Mouse (Mus musculus) midbrain, embryonic 10.5 days (tissue): Measurements from ENCODE around the gene Uts2r. TPM values are rescaled to one million over a fixed set of nuclear protein-coding genes. Genes with fewer than 3 reads are reported as not detected.

Experiments used
- DNase-seq: peaks from one replicate; pipeline ENCODE4 v3.0.0-alpha.2; 2017; ENCODE audit warnings: low spot score
- H3K27ac ChIP-seq: fragments of 300-500 bp; sonication (generic); replicated peaks from 2 replicates; pipeline ENCODE4 v1.5.1; 2016; ENCODE audit warnings: mild to moderate bottlenecking
- H3K27me3 ChIP-seq: fragments of 300-500 bp; sonication (generic); 2 replicates; pipeline ENCODE4 v1.6.1; 2016; ENCODE audit warnings: low read depth, mild to moderate bottlenecking; ENCODE audit not compliant: poor library complexity, severe bottlenecking
- H3K36me3 ChIP-seq: fragments of 300-500 bp; sonication (generic); 2 replicates; pipeline ENCODE4 v1.6.1; 2016; ENCODE audit warnings: mild to moderate bottlenecking, moderate library complexity
- H3K4me1 ChIP-seq: fragments of 300-500 bp; sonication (generic); 2 replicates; pipeline ENCODE4 v1.6.1; 2016
- H3K4me3 ChIP-seq: fragments of 300-500 bp; sonication (generic); 2 replicates; pipeline ENCODE4 v1.5.1; 2016; ENCODE audit warnings: mild to moderate bottlenecking, moderate library complexity
- H3K9me3 ChIP-seq: fragments of 300-500 bp; sonication (generic); replicated peaks from 2 replicates; pipeline ENCODE4 v1.6.1; 2016; ENCODE audit warnings: mild to moderate bottlenecking
- WGBS: fragments of 180-500 bp; shearing (Covaris S2); methylation state at CpG from one replicate; pipeline ENCODE4 v1.1.7; 2016; 5-methylcytosine and 5-hydroxymethylcytosine counted together
- polyA plus RNA-seq: library from polyadenylated mRNA; unstranded; fragments of >200 nt; fragmentation: Nextera tagmentation; extraction: Ambion mirVana; gene quantifications from 2 replicates; pipeline ENCODE4 v1.2.1, GENCODE M21; 2016

Gene Uts2r
- polyA plus RNA-seq, 1 experiment from 2014 or later = 0.06 TPM

- Histone ChIP-seq H3K27ac (peak overlapping the region; percentile 63), H3K4me3 (no peak overlapping the region), H3K36me3 (peaks cover 13% of the 10 kb centered on the region), H3K27me3 (no peaks in the 10 kb centered on the region), H3K9me3 (no peaks in the 10 kb centered on the region), H3K4me1 (peaks cover 33% of the 10 kb centered on the region)
- peak; percentile 61 for DNase-seq
- WGBS = 55% methylated on average over 12 of the region's 12 CpGs
Observed at GRCm38 (mm10) chr11:121176285-121177270, 16.5 kb downstream of the Uts2r start.

- 92% methylated on average over 3 of the region's 3 CpGs for WGBS
- Histone ChIP-seq H3K27ac (no peak overlapping the region), H3K27me3 (no peaks in the 10 kb centered on the region), H3K36me3 (peaks cover 5% of the 10 kb centered on the region; the same call in 1 of the 2 replicates), H3K9me3 (no peaks in the 10 kb centered on the region), H3K4me1 (no peaks in the 10 kb centered on the region), H3K4me3 (no peak overlapping the region)
- no peak for DNase-seq
Observed at GRCm38 (mm10) chr11:121189681-121190080, 29.6 kb downstream of the Uts2r start.

GRCm38 (mm10) chr11:121192742-121193141 lies 32.7 kb downstream of the Uts2r start:
- H3K27ac ChIP-seq = no peak overlapping the region
- 77% methylated on average over 2 of the region's 2 CpGs for WGBS
- H3K27me3 ChIP-seq = no peaks in the 10 kb centered on the region
- H3K9me3 ChIP-seq = no peaks in the 10 kb centered on the region
- DNase-seq = no peak
- H3K4me1 ChIP-seq = no peaks in the 10 kb centered on the region
- no peak overlapping the region for H3K4me3 ChIP-seq
- no peaks in the 10 kb centered on the region; the same call in 1 of the 2 replicates for H3K36me3 ChIP-seq

GRCm38 (mm10) chr11:121193415-121193814 lies 33.3 kb downstream of the Uts2r start:
- DNase-seq = no peak
- H3K27ac ChIP-seq = no peak overlapping the region
- H3K36me3 ChIP-seq = no peaks in the 10 kb centered on the region; the same call in 1 of the 2 replicates
- 86% methylated on average over 3 of the region's 3 CpGs for WGBS
- no peaks in the 10 kb centered on the region for H3K9me3 ChIP-seq
- H3K27me3 ChIP-seq = no peaks in the 10 kb centered on the region
- H3K4me1 ChIP-seq = no peaks in the 10 kb centered on the region
- no peak overlapping the region for H3K4me3 ChIP-seq

GRCm38 (mm10) chr11:121198622-121199021 lies 38.6 kb downstream of the Uts2r start:
- Histone ChIP-seq H3K4me1 (peaks cover 4% of the 10 kb centered on the region), H3K36me3 (no peaks in the 10 kb centered on the region; the same call in 1 of the 2 replicates), H3K27ac (no peak overlapping the region), H3K27me3 (no peaks in the 10 kb centered on the region), H3K4me3 (no peak overlapping the region), H3K9me3 (no peaks in the 10 kb centered on the region)
- DNase-seq = no peak
- 51% methylated on average over 2 of the region's 2 CpGs for WGBS

GRCm38 (mm10) chr11:121199851-121200250 lies 39.8 kb downstream of the Uts2r start:
- no peaks in the 10 kb centered on the region for H3K9me3 ChIP-seq
- no peak overlapping the region for H3K4me3 ChIP-seq
- WGBS = 79% methylated on average over 4 of the region's 4 CpGs
- DNase-seq = no peak
- H3K36me3 ChIP-seq = no peaks in the 10 kb centered on the region; the same call in 1 of the 2 replicates
- peaks cover 14% of the 10 kb centered on the region for H3K4me1 ChIP-seq
- no peak overlapping the region for H3K27ac ChIP-seq
- no peaks in the 10 kb centered on the region for H3K27me3 ChIP-seq

- no peaks in the 10 kb centered on the region; the same call in 1 of the 2 replicates for H3K36me3 ChIP-seq
- 89% methylated on average over 6 of the region's 6 CpGs for WGBS
Observed at GRCm38 (mm10) chr11:121200781-121201180, 40.7 kb downstream of the Uts2r start.

GRCm38 (mm10) chr11:121201436-121202198 lies 41.5 kb downstream of the Uts2r start:
- WGBS = 73% methylated on average over 11 of the region's 11 CpGs
- H3K27ac ChIP-seq = no peak overlapping the region
- no peaks in the 10 kb centered on the region; the same call in 1 of the 2 replicates for H3K36me3 ChIP-seq
- H3K9me3 ChIP-seq = no peaks in the 10 kb centered on the region
- no peak overlapping the region for H3K4me3 ChIP-seq
- DNase-seq = peak; percentile 19
- peaks cover 19% of the 10 kb centered on the region for H3K4me1 ChIP-seq
- no peaks in the 10 kb centered on the region for H3K27me3 ChIP-seq

More at GRCm38 (mm10) chr11:121200781-121201180, 40.7 kb downstream of the Uts2r start:
- H3K4me3 ChIP-seq = no peak overlapping the region
- no peaks in the 10 kb centered on the region for H3K27me3 ChIP-seq
- H3K9me3 ChIP-seq = no peaks in the 10 kb centered on the region
- H3K27ac ChIP-seq = no peak overlapping the region
- H3K4me1 ChIP-seq = peaks cover 19% of the 10 kb centered on the region
- DNase-seq = no peak

GRCm38 (mm10) chr11:121203859-121204160 lies 43.7 kb downstream of the Uts2r start:
- 0% methylated on average over 5 of the region's 5 CpGs for WGBS
- H3K27ac ChIP-seq = peak overlapping the region; percentile 93
- no peak for DNase-seq

GRCm38 (mm10) chr11:121204161-121205006 lies 44.3 kb downstream of the Uts2r start, which contains the start of the genes Hexdc and Ogfod3:
Gene Hexdc (plus strand): TSS chr11:121204433.
Gene Ogfod3 (minus strand): TSS chr11:121204711.
- Histone ChIP-seq H3K4me1 (peaks cover 19% of the 10 kb centered on the region), H3K36me3 (peaks cover 19% of the 10 kb centered on the region), H3K27ac (peak within 1 kb of the TSS; percentile 93), H3K4me3 (peak within 1 kb of the TSS; percentile 83), H3K9me3 (no peaks in the 10 kb centered on the region), H3K27me3 (no peaks in the 10 kb centered on the region)
- WGBS = under 1% methylated on average over 70 of the region's 70 CpGs
- DNase-seq = peak; percentile 97

More at GRCm38 (mm10) chr11:121203859-121204160, 43.7 kb downstream of the Uts2r start:
- Histone ChIP-seq H3K36me3 (peaks cover 14% of the 10 kb centered on the region), H3K27me3 (no peaks in the 10 kb centered on the region), H3K9me3 (no peaks in the 10 kb centered on the region), H3K4me1 (peaks cover 19% of the 10 kb centered on the region), H3K4me3 (peak overlapping the region; percentile 83)
